Mouse (Mus musculus): ENCODE measurements around the gene Golga3.

Gene Golga3

GRCm38 (mm10) chr5:110231638-110232037 is 55.1 kb downstream of the Golga3 start:
- no peak for DNase-seq (ENCODE audit: low spot score in 2 of 2)

DNA sequence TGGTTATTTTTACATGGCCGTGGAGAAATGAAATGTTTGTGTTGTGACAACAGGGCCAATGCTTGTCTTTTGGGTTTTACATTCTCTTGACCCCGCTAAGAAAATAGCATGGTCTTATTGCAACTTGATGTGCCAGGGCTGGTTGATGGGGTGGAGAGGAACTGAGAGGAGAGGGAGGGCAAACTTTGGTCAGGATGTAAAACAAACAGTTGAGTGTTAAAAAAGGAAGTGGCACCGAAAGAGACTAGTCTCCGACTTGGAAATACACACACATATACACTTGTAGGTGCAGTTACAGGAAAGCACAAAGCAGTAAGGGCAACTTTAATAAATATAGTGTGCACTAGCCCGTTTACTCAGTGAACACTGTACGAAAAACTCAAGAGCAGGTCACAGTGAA is 55.8 kb downstream of the Golga3 start:
- no peak for DNase-seq (ENCODE audit: low spot score in 2 of 2)

- peak; percentile 28 to 37 for DNase-seq (ENCODE audit: low spot score in 2 of 2)
These were observed 67.6 kb downstream of the Golga3 start for GRCm38 (mm10) chr5:110244091-110244490.

DNA sequence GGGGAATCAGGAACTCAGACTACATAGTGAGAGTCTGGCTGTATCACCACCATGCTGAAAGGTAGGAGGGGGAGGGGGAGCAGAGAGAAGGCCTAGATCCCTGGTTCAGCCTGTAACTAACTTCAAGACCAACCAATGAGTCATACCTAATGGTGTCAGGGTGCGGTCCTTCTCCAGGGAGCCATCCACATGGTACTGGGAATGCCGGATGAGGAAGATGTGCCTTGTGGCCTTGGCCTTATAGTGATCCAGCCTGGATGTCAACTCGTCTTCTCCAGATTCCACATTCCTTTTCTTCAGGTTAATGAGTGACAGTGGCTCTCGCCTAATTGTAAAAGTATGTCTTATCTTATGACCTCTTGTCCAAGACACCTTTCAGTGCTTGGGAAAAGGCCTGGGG is 90.4 kb downstream of the Golga3 start:
- no peak for DNase-seq (ENCODE audit: low spot score in 2 of 2)

GRCm38 (mm10) chr5:110269141-110270101 is 92.9 kb downstream of the Golga3 start, which contains the start of gene Pgam5:
Gene Pgam5 (minus strand): TSS chr5:110269913.
- DNase-seq (ENCODE audit: low spot score in 2 of 2): peak; percentile 81 to 89

DNA sequence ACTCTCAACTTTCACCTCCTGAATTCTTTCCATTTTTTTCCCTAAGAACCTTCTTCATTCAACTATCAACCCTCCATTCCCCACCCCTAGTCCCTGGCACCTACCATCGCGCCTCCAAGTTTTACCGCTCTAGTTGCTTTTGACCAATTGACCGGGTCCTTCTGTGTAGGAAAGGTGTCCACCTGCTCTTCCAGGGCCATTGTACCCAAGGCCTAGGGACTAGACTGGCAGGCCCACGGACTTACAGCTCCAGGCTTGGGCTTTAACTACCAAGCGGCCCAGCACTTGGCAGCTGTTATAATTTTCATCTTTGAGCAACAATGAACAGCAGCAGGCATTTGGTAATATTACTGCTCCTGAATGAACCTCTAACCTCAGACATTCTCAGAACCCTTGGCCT is 93.7 kb downstream of the Golga3 start:
- DNase-seq (ENCODE audit: low spot score in 2 of 2): no peak

- no peak for DNase-seq (ENCODE audit: low spot score in 2 of 2)
These were observed 97.6 kb downstream of the Golga3 start for GRCm38 (mm10) chr5:110274147-110274546.

GRCm38 (mm10) chr5:110274846-110275245 is 98.3 kb downstream of the Golga3 start:
- DNase-seq (ENCODE audit: low spot score in 2 of 2): no peak

Measured in urinary bladder, postnatal 36 days (tissue).